Comparison of ENCODE assay signal across 13 mouse cellular contexts in the genomic region with DNA sequence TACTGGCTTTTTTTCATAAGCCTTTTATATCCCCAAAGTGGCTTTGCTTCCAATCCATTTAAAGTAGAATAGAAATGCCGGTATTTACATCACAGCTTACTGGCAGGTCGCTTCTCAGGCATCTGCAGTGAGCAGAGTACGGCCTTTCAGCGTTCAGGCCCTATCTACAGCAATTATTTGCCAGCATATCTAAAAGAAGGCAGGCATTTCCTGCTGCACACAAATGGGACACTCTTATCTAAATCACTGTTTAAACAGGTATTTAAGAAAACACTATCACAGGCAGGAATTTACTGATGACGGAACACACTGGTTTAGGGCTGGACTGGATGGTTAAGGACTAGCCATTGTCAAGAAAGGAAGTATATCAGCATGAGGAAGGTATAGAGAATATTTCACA.
DNase-seq lines count a peak whose midpoint lies in the region; ATAC-seq and TF ChIP-seq lines count a peak whose summit lies in the region.
"Had no signal": no experiment of that assay in that cellular context is flagged by ENCODE, and none has a peak within 500 bp of the region (broad histone marks: within the 10 kb centered on the region; RNA-seq: fewer than 3 reads in every experiment).

No protein-coding gene starts in this region.

- no peaks in the 10 kb centered on the region for H3K27me3 ChIP-seq in heart, adult 2 months (ENCODE audit: control insufficient read depth, insufficient read depth, low read length)
- no peaks in the 10 kb centered on the region for H3K27me3 ChIP-seq in intestine, embryonic 16.5 days (replicated peaks; ENCODE audit: control insufficient read depth, insufficient read depth, low read length)

- no peaks in the 10 kb centered on the region for H3K9me3 ChIP-seq in intestine, embryonic 16.5 days (ENCODE audit: control insufficient read depth, low read length)

- peak; percentile 22; the same call in 1 of the 2 replicates for TF ChIP-seq POLR2A in heart, adult 2 months (IDR thresholded peaks at IDR 0.05; ENCODE audit: insufficient read depth, low read depth, low read length)
- no peak for TF ChIP-seq POLR2A in embryonic fibroblast, embryonic 13.5 days (IDR thresholded peaks at IDR 0.05; ENCODE audit: low read depth, low read length)

- 49% methylated on average over 5 of the region's 5 CpGs for WGBS in heart, adult 2 months
- 46% methylated on average over 5 of the region's 5 CpGs for WGBS in intestine, embryonic 16.5 days

- intact Hi-C loops in heart, adult 2 months (cut with DNase I) = loop anchor here (2.0 to 10.0 kb wide), 3 partner anchors 141 to 269 kb away; no protein-coding TSS in a partner anchor
- intact Hi-C loops in heart, postnatal 25 days (cut with DNase I) = loop anchor here (5.0 to 10.0 kb wide), 2 partner anchors 231 to 271 kb away; no protein-coding TSS in a partner anchor

- H3K4me3 ChIP-seq in heart, adult 2 months = no peak overlapping the region
- no peak overlapping the region for H3K4me3 ChIP-seq in embryonic fibroblast, embryonic 13.5 days (ENCODE audit: insufficient read depth, low read length)
- H3K4me3 ChIP-seq in intestine, embryonic 16.5 days (ENCODE audit: low read length) = no peak overlapping the region
- H3K4me3 ChIP-seq: layer of hippocampus, adult 2 months had no signal

- no peaks in the 10 kb centered on the region for H3K79me2 ChIP-seq in heart, adult 2 months (replicated peaks; ENCODE audit: control insufficient read depth, insufficient read depth, low read length)

- no peak for DNase-seq in heart, adult 2 months
- no peak for DNase-seq in heart, postnatal 25 days (ENCODE audit: low spot score)
- DNase-seq in lung, postnatal 4 days = peak; percentile 15 to 42
- no peak for DNase-seq in thymus, postnatal 0 days (ENCODE audit: low spot score)
- no peak for DNase-seq in cerebellum, postnatal 4 days (ENCODE audit: low spot score in 2 of 2)
- DNase-seq in layer of hippocampus, adult 8-10 months (ENCODE audit: low spot score in 2 of 2) = no peak
- DNase-seq: B cell, adult 2 months; cerebellum, postnatal 36 days had no signal

- peaks cover 6% of the 10 kb centered on the region for H3K36me3 ChIP-seq in heart, adult 2 months (ENCODE audit: control insufficient read depth, insufficient read depth, low read length)
- no peaks in the 10 kb centered on the region for H3K36me3 ChIP-seq in intestine, embryonic 16.5 days (ENCODE audit: control insufficient read depth, insufficient read depth, low read length)

- TF ChIP-seq CTCF in heart, adult 2 months (IDR thresholded peaks at IDR 0.05) = no peak
- no peak for TF ChIP-seq CTCF in embryonic fibroblast, embryonic 13.5 days (IDR thresholded peaks at IDR 0.05; ENCODE audit: borderline replicate concordance, insufficient read depth, low read length)

- ATAC-seq in intestine, embryonic 16.5 days = peak; percentile 95
- ATAC-seq: hindbrain, postnatal 0 days had no signal

- H3K27ac ChIP-seq in heart, adult 2 months = peak overlapping the region; percentile 75
- H3K27ac ChIP-seq in embryonic fibroblast, embryonic 13.5 days (ENCODE audit: insufficient read depth, low read length) = 0 out of 2 replicates have a peak overlapping the region, but pooled peaks have one; percentile 14
- H3K27ac ChIP-seq in intestine, embryonic 16.5 days (ENCODE audit: low read length) = peak overlapping the region; percentile 64
- H3K27ac ChIP-seq: hindbrain, postnatal 0 days; layer of hippocampus, adult 2 months; macrophage had no signal

- H3K9ac ChIP-seq in heart, adult 2 months (ENCODE audit: low read depth, low read length) = no peak overlapping the region
- H3K9ac ChIP-seq in intestine, embryonic 16.5 days (ENCODE audit: low read depth, low read length) = no peak overlapping the region

- no peak overlapping the region for H3K4me2 ChIP-seq in intestine, embryonic 16.5 days (ENCODE audit: low read depth, low read length)

- no peak for TF ChIP-seq EP300 in heart, adult 2 months (IDR thresholded peaks at IDR 0.05; ENCODE audit: insufficient read depth, low read depth, low read length)

- peaks cover 8% of the 10 kb centered on the region for H3K4me1 ChIP-seq in heart, adult 2 months (ENCODE audit: control insufficient read depth, insufficient read depth, low read length)
- peaks cover 5% of the 10 kb centered on the region for H3K4me1 ChIP-seq in embryonic fibroblast, embryonic 13.5 days (ENCODE audit: control insufficient read depth, insufficient read depth, low read length)
- peaks cover 10% of the 10 kb centered on the region for H3K4me1 ChIP-seq in intestine, embryonic 16.5 days (ENCODE audit: control insufficient read depth, insufficient read depth, low read length)

Comparison
In these comparisons a context has a peak if more than half of its experiments do, and no peak if none do; other contexts are left out.
1. DNase-seq: peak in lung, postnatal 4 days (2 of 2); none in heart, adult 2 months (0 of 2), heart, postnatal 25 days (single experiment), thymus, postnatal 0 days (single experiment), cerebellum, postnatal 4 days (0 of 2) and layer of hippocampus, adult 8-10 months (0 of 2).
2. H3K27ac ChIP-seq: peak in every context shown above with its lines; median percentile 75 in heart, adult 2 months; 64 in intestine, embryonic 16.5 days; 14 in embryonic fibroblast, embryonic 13.5 days.